Mouse (Mus musculus) liver, embryonic 11.5 days (tissue): ENCODE data around the gene Rgs3. TPM values are rescaled to one million over a fixed set of nuclear protein-coding genes. Genes with fewer than 3 reads are reported as not detected.

Source experiments
- ATAC-seq: fragments of 200-750 bp; cut with Nextera tagmentation; replicated peaks from 2 replicates; pipeline ENCODE4 v1.8.0; 2017; ENCODE audit warnings: moderate number of reproducible peaks, mild to moderate bottlenecking, moderate TSS enrichment, moderate library complexity; ENCODE audit not compliant: low FRiP score
- DNase-seq: peaks from one replicate; pipeline ENCODE4 v3.0.0-alpha.2; 2017; ENCODE audit warnings: low spot score
- H3K27ac ChIP-seq: fragments of 300-500 bp; sonication (generic); 2 replicates; pipeline ENCODE4 v1.5.1; 2014; ENCODE audit warnings: mild to moderate bottlenecking, low read depth, low read length, control low read depth
- H3K27me3 ChIP-seq: fragments of 300-500 bp; sonication (generic); replicated peaks from 2 replicates; pipeline ENCODE4 v1.6.1; 2014; ENCODE audit warnings: low read length, mixed read lengths; ENCODE audit not compliant: control insufficient read depth, insufficient read depth
- H3K36me3 ChIP-seq: fragments of 300-500 bp; sonication (generic); 2 replicates; pipeline ENCODE4 v1.6.1; 2014; ENCODE audit warnings: mild to moderate bottlenecking, low read length, moderate library complexity, mixed read lengths; ENCODE audit not compliant: control insufficient read depth, insufficient read depth
- H3K4me1 ChIP-seq: fragments of 300-500 bp; sonication (generic); replicated peaks from 2 replicates; pipeline ENCODE4 v1.6.1; 2014; ENCODE audit warnings: low read length, mixed read lengths; ENCODE audit not compliant: control insufficient read depth, insufficient read depth
- H3K4me2 ChIP-seq: fragments of 300-500 bp; sonication (generic); 2 replicates; pipeline ENCODE4 v1.6.1; 2014; ENCODE audit warnings: mild to moderate bottlenecking, control low read depth, moderate library complexity
- H3K4me3 ChIP-seq: fragments of 300-500 bp; sonication (generic); 2 replicates; pipeline ENCODE4 v1.5.1; 2014; ENCODE audit warnings: low read depth, low read length, control low read depth
- H3K9ac ChIP-seq: fragments of 300-500 bp; sonication (generic); 2 replicates; pipeline ENCODE4 v1.6.1; 2014; ENCODE audit warnings: low read depth, low read length, control low read depth
- H3K9me3 ChIP-seq: fragments of 300-500 bp; sonication (generic); 2 replicates; pipeline ENCODE4 v1.6.1; 2016; ENCODE audit warnings: low read length, inconsistent platforms, mixed read lengths; ENCODE audit not compliant: control insufficient read depth
- WGBS: fragments of 180-500 bp; shearing (Covaris S2); extraction: QIAGEN DNeasy Blood & Tissue Kit; methylation state at CpG from one replicate; pipeline ENCODE4 v1.1.7; 2014; 5-methylcytosine and 5-hydroxymethylcytosine counted together
- polyA plus RNA-seq: library from polyadenylated mRNA; unstranded; fragments of >200 nt; fragmentation: Nextera tagmentation; extraction: Ambion mirVana; gene quantifications from 2 replicates; pipeline ENCODE4 v1.2.1, GENCODE M21; 2014

Rgs3 gene
- polyA plus RNA-seq, 1 experiment from 2014 or later: 12.3 TPM

DNA sequence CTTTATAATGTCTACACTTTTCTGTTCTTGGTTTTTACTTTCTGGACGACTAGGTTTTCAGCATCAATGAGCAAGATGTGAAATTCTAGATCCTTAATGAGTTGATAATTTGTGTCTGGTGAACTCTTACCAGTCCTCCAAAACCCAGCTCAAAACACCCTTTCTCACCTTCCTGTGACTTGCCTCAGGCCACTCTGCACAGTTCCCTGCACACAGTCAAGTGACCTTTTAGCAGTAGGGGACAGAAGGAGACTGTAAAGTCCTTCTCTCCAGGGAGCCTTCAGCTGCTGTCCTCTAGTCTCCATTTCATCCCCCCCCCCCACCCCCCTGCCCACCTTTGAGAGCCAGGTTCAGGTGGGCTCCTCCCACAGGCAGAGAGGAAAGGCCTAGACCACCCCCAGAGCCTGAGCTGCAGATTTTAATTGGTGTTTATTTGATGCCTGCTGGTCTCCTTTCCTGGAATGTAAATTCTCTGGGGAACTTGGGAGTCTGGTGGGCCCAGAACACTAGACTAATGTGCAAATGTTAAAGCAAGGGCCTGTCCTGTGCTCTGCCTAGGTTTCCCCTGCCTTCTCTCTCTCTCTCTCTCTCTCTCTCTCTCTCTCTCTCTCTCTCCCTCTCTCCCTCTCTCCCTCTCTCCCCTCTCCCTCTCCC lies 185.5 kb downstream of the Rgs3 start:
- H3K9ac ChIP-seq: no peak overlapping the region
- peaks cover 18% of the 10 kb centered on the region; the same call in 1 of the 2 replicates for H3K4me1 ChIP-seq
- H3K27me3 ChIP-seq: no peaks in the 10 kb centered on the region
- no peak overlapping the region for H3K27ac ChIP-seq
- WGBS: 37% methylated on average over 1 of the region's 1 CpGs
- H3K9me3 ChIP-seq: no peaks in the 10 kb centered on the region
- H3K36me3 ChIP-seq: no peaks in the 10 kb centered on the region
- no peak for DNase-seq
- H3K4me3 ChIP-seq: no peak overlapping the region
- H3K4me2 ChIP-seq: no peak overlapping the region
- ATAC-seq: no peak

Other genes starting within 250 kb of the Rgs3 start
- 26.9 and 29.9 TPM in 2 replicates for gene Fkbp15, start 199.3 kb upstream of the Rgs3 start, polyA plus RNA-seq
- 48.6 and 56.8 TPM in 2 replicates for gene Slc31a1, start 199.1 kb upstream of the Rgs3 start, polyA plus RNA-seq
- 155 and 156 TPM in 2 replicates for gene Cdc26, start 151.2 kb upstream of the Rgs3 start, polyA plus RNA-seq
- gene Prpf4, start 151.1 kb upstream of the Rgs3 start, polyA plus RNA-seq: 30.7 and 30.8 TPM in 2 replicates
- gene Rnf183, start 124.6 kb upstream of the Rgs3 start, polyA plus RNA-seq: not detected in 2 replicates
- gene Wdr31, start 89.0 kb upstream of the Rgs3 start, polyA plus RNA-seq: 5.2 and 5.3 TPM in 2 replicates
- 0.48 and 0.99 TPM in 2 replicates for gene Bspry, start 79.8 kb upstream of the Rgs3 start, polyA plus RNA-seq
- 10.1 and 10.9 TPM in 2 replicates for gene Hdhd3, start 56.4 kb upstream of the Rgs3 start, polyA plus RNA-seq
- gene Alad, start 39.9 kb upstream of the Rgs3 start, polyA plus RNA-seq: 468 and 489 TPM in 2 replicates
- 102 and 106 TPM in 2 replicates for gene Pole3, start 34.8 kb upstream of the Rgs3 start, polyA plus RNA-seq
- 0.36 and 0.49 TPM in 2 replicates for gene 4933430I17Rik, start 34.5 kb upstream of the Rgs3 start, polyA plus RNA-seq